In the genomic region with DNA sequence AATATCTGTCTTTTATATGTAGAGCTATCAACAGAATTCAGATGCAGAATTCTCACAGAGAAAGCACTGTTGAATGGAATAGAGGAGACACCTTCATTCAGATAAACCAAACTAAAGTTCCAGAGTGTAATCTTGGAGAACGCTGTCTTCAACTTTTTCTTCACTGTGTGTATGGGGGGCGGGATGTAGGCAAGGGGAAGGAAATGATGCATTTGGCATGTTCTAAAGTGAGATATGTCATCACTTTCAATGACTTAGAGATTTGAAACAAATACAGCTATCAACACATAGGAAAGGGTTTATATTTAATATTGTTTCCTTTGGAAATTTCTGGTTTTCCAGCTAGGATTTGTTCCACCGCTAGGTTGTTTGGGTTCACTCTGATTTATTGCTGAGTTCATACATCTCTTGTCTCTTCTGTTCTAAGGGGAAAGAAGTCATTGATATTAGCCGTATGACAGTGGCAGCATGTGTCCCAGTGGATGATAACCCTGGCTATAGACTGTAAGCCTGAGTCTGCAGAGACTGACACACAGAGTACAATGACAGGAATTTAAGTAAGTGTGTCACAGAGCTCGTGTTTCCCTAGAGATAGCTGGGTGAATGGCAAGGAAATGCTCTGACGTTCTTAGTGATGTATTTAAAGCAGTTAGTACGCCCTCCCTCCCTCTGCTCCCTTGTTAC, we compare ENCODE assay signal across 19 mouse cellular contexts. TPM values are rescaled to one million over a fixed set of nuclear protein-coding genes. Genes with fewer than 3 reads are reported as not detected.
DNase-seq lines count a peak whose midpoint lies in the region; ATAC-seq and TF ChIP-seq lines count a peak whose summit lies in the region.
"Had no signal": no experiment of that assay in that cellular context is flagged by ENCODE, and none has a peak within 500 bp of the region (broad histone marks: within the 10 kb centered on the region; RNA-seq: fewer than 3 reads in every experiment).

No protein-coding gene starts in this region.

- no peaks in the 10 kb centered on the region for H3K4me1 ChIP-seq in heart, embryonic 10.5 days
- no peaks in the 10 kb centered on the region for H3K4me1 ChIP-seq in lung, embryonic 14.5 days (ENCODE audit: insufficient read depth)
- no peaks in the 10 kb centered on the region for H3K4me1 ChIP-seq in lung, adult 2 months (ENCODE audit: control insufficient read depth, insufficient read depth, low read length)
- no peaks in the 10 kb centered on the region for H3K4me1 ChIP-seq in liver, embryonic 16.5 days (ENCODE audit: control insufficient read depth, low read depth, low read length)
- H3K4me1 ChIP-seq: embryonic facial prominence, embryonic 13.5 days; forebrain, embryonic 10.5 days; midbrain, embryonic 15.5 days; neural tube, embryonic 12.5 days had no signal

- H3K4me2 ChIP-seq in lung, embryonic 14.5 days = no peak overlapping the region
- H3K4me2 ChIP-seq in liver, embryonic 16.5 days (ENCODE audit: low read depth, low read length) = no peak overlapping the region
- H3K4me2 ChIP-seq: embryonic facial prominence, embryonic 13.5 days; midbrain, embryonic 15.5 days; neural tube, embryonic 12.5 days had no signal

- H3K9me3 ChIP-seq in heart, embryonic 10.5 days = no peaks in the 10 kb centered on the region
- H3K9me3 ChIP-seq in lung, embryonic 14.5 days (ENCODE audit: low read depth, low read length) = no peaks in the 10 kb centered on the region
- H3K9me3 ChIP-seq in liver, embryonic 16.5 days (replicated peaks; ENCODE audit: control insufficient read depth, low read length) = no peaks in the 10 kb centered on the region
- H3K9me3 ChIP-seq: embryonic facial prominence, embryonic 13.5 days; forebrain, embryonic 10.5 days; midbrain, embryonic 15.5 days; neural tube, embryonic 12.5 days had no signal

- peak; percentile 49; the same call in 1 of the 2 replicates for ATAC-seq in lung, embryonic 14.5 days (ENCODE audit: insufficient read depth)
- peak; percentile 27 to 42; a peak in 1 of 4 replicates for ATAC-seq in hematopoietic stem cell, adult 5-6 weeks (replicated peaks in 1 of 2; ENCODE audit: insufficient read depth in 1 of 2, low FRiP score in 2 of 2, low TSS enrichment in 1 of 2, low read depth in 1 of 2, poor library complexity in 2 of 2, severe bottlenecking in 2 of 2)
- peak; percentile 76 for ATAC-seq in liver, embryonic 16.5 days (ENCODE audit: low read depth)
- ATAC-seq: inflammation-experienced regulatory T-cells, adult 6 months; midbrain, embryonic 15.5 days had no signal

- TF ChIP-seq CTCF in lung, embryonic 14.5 days (IDR thresholded peaks at IDR 0.05; ENCODE audit: low read depth) = no peak
- TF ChIP-seq CTCF in lung, adult 2 months (IDR thresholded peaks at IDR 0.05; ENCODE audit: insufficient read depth, low read length) = no peak

- H3K27ac ChIP-seq in heart, embryonic 10.5 days = no peak overlapping the region
- H3K27ac ChIP-seq in lung, embryonic 14.5 days (ENCODE audit: low read depth) = no peak overlapping the region
- H3K27ac ChIP-seq in liver, embryonic 16.5 days (ENCODE audit: low read length) = no peak overlapping the region
- H3K27ac ChIP-seq: embryonic facial prominence, embryonic 13.5 days; forebrain, embryonic 10.5 days; midbrain, embryonic 15.5 days; neural tube, embryonic 12.5 days had no signal

- H3K27me3 ChIP-seq in heart, embryonic 10.5 days (ENCODE audit: insufficient read depth, poor library complexity, severe bottlenecking) = no peaks in the 10 kb centered on the region
- H3K27me3 ChIP-seq in lung, embryonic 14.5 days (ENCODE audit: insufficient read depth, low read length) = no peaks in the 10 kb centered on the region
- no peaks in the 10 kb centered on the region for H3K27me3 ChIP-seq in liver, embryonic 16.5 days (ENCODE audit: control insufficient read depth, insufficient read depth, low read depth, low read length)
- H3K27me3 ChIP-seq: embryonic facial prominence, embryonic 13.5 days; midbrain, embryonic 15.5 days; neural tube, embryonic 12.5 days had no signal

- DNase-seq in heart, adult 8-10 months (ENCODE audit: low spot score) = peak; percentile 32
- DNase-seq in heart, embryonic 10.5 days (ENCODE audit: low spot score) = no peak
- no peak for DNase-seq in lung, embryonic 14.5 days
- no peak for DNase-seq in lung, adult 2 months
- no peak for DNase-seq in cerebellum, adult 9-10 months
- no peak for DNase-seq in urinary bladder, postnatal 10 days (ENCODE audit: low spot score)
- DNase-seq: adrenal gland, postnatal 10 days; cerebellum, postnatal 10 days; layer of hippocampus, adult 9-11 months; lung, postnatal 36 days; right cerebral cortex, postnatal 4 days; thymus, adult 18-20 months had no signal

- no peaks in the 10 kb centered on the region for H3K36me3 ChIP-seq in heart, embryonic 10.5 days
- no peaks in the 10 kb centered on the region for H3K36me3 ChIP-seq in lung, embryonic 14.5 days (ENCODE audit: insufficient read depth)
- no peaks in the 10 kb centered on the region for H3K36me3 ChIP-seq in liver, embryonic 16.5 days (ENCODE audit: control insufficient read depth, insufficient read depth)
- H3K36me3 ChIP-seq: embryonic facial prominence, embryonic 13.5 days; forebrain, embryonic 10.5 days; midbrain, embryonic 15.5 days; neural tube, embryonic 12.5 days had no signal

- H3K4me3 ChIP-seq in heart, embryonic 10.5 days = no peak overlapping the region
- H3K4me3 ChIP-seq in lung, embryonic 14.5 days (ENCODE audit: low read depth, low read length) = no peak overlapping the region
- no peak overlapping the region for H3K4me3 ChIP-seq in lung, adult 2 months (replicated peaks; ENCODE audit: extremely low read depth, low read depth, low read length)
- no peak overlapping the region for H3K4me3 ChIP-seq in liver, embryonic 16.5 days (ENCODE audit: low read depth, low read length)
- H3K4me3 ChIP-seq: embryonic facial prominence, embryonic 13.5 days; forebrain, embryonic 10.5 days; midbrain, embryonic 15.5 days; neural tube, embryonic 12.5 days had no signal

- H3K9ac ChIP-seq in lung, embryonic 14.5 days = no peak overlapping the region
- H3K9ac ChIP-seq in liver, embryonic 16.5 days (ENCODE audit: low read depth, low read length) = no peak overlapping the region
- H3K9ac ChIP-seq: embryonic facial prominence, embryonic 13.5 days; midbrain, embryonic 15.5 days; neural tube, embryonic 12.5 days had no signal

- 49% methylated on average over 7 of the region's 7 CpGs for whole genome bisulfite sequencing in heart, embryonic 10.5 days
- 47% methylated on average over 7 of the region's 7 CpGs for WGBS in lung, embryonic 14.5 days
- WGBS in lung, adult 2 months = 49% methylated on average over 7 of the region's 7 CpGs
- 38% methylated on average over 7 of the region's 7 CpGs for WGBS in liver, embryonic 16.5 days (ENCODE audit: insufficient replicate concordance)

- no peak for TF ChIP-seq POLR2A in lung, adult 2 months (IDR thresholded peaks at IDR 0.05; ENCODE audit: borderline replicate concordance, extremely low read depth, low read depth, low read length)

RNA-seq across cellular contexts. Expression of a gene that starts 40.8 kb away (rescaled TPM):
- 10 to 100 TPM; 12.3 to 15.2 (median 14.0) TPM for total RNA-seq in heart, adult 8-10 months (2022)
- 47.6 and 80.3 TPM in 2 replicates for polyA plus RNA-seq in heart, embryonic 10.5 days (2016; fragmentation: Nextera tagmentation; extraction: Ambion mirVana)
- 136 and 144 TPM in 2 replicates for polyA plus RNA-seq in lung, embryonic 14.5 days (2014; fragmentation: Nextera tagmentation; extraction: Ambion mirVana)
- polyA plus RNA-seq in lung, adult 2 months (2012; rRNA removed) = 24.3 and 36.2 TPM in 2 replicates
- 0.38 and 0.89 TPM in 2 replicates for total RNA-seq in hematopoietic stem cell, adult 5-6 weeks (2017)
- 6.7 and 7.4 TPM in 2 replicates for polyA plus RNA-seq in liver, embryonic 16.5 days (2015; fragmentation: Nextera tagmentation; extraction: Ambion mirVana)
- polyA plus RNA-seq: inflammation-experienced regulatory T-cells, adult 6 months had no signal
